Mouse (Mus musculus): ENCODE data around the gene Themis3.

- TF ChIP-seq CTCF (IDR thresholded peaks at IDR 0.05; ENCODE audit: low read depth, low read length) (no peak), POLR2A (IDR thresholded peaks at IDR 0.05; ENCODE audit: borderline replicate concordance, low read depth, low read length) (no peak)
Observed at GRCm38 (mm10) chr17:66514288-66514995, 80.0 kb downstream of the Themis3 start.

Measured in bone marrow macrophage, adult 2 months (primary cell).